In genomic region chr5:35609381-35609780, GRCm38 (mm10) we compare ENCODE assay signal across 8 mouse cellular contexts. TPM values are rescaled to one million over a fixed set of nuclear protein-coding genes. Genes with fewer than 3 reads are reported as not detected.
DNase-seq lines count a peak whose midpoint lies in the region; ATAC-seq and TF ChIP-seq lines count a peak whose summit lies in the region.

No protein-coding gene starts in this region.

- WGBS in forebrain, postnatal 0 days, result 8% methylated on average over 12 of the region's 12 CpGs

- no peak overlapping the region for H3K9ac ChIP-seq in forebrain, postnatal 0 days

- peak; percentile 38 for DNase-seq in ovary, postnatal 36 days (ENCODE audit: low spot score)
- DNase-seq in ovary, postnatal 10 days (ENCODE audit: low spot score), result no peak
- DNase-seq in forebrain, postnatal 0 days, result peak; percentile 43
- peak; percentile 18 for DNase-seq in hindlimb bud, embryonic 11.5 days (ENCODE audit: extremely low spot score, low read depth, low spot score)
- DNase-seq in lung, postnatal 4 days, result peak; percentile 47 to 56
- DNase-seq in yolk sac, embryonic 10.5 days (ENCODE audit: low spot score), result peak; percentile 17

- no peak overlapping the region for H3K4me2 ChIP-seq in forebrain, postnatal 0 days (ENCODE audit: low read depth)

- no peaks in the 10 kb centered on the region for H3K27me3 ChIP-seq in forebrain, postnatal 0 days (ENCODE audit: insufficient read depth, low read length)

- ATAC-seq in forebrain, postnatal 0 days, result peak; percentile 70
- ATAC-seq in frontal cortex, adult (ENCODE audit: low TSS enrichment), result no peak
- no peak for ATAC-seq in megakaryocyte progenitor cell, adult 5-6 weeks (replicated peaks; ENCODE audit: poor library complexity)

- no peak for TF ChIP-seq CTCF in forebrain, postnatal 0 days (IDR thresholded peaks at IDR 0.05; ENCODE audit: low read depth)

- no peak overlapping the region for H3K4me3 ChIP-seq in forebrain, postnatal 0 days (ENCODE audit: low read depth, low read length)

- no peak overlapping the region for H3K27ac ChIP-seq in forebrain, postnatal 0 days (ENCODE audit: low read depth, low read length)

- H3K4me1 ChIP-seq in forebrain, postnatal 0 days (ENCODE audit: insufficient read depth), result peaks cover 3% of the 10 kb centered on the region; the same call in 1 of the 2 replicates

- H3K36me3 ChIP-seq in forebrain, postnatal 0 days (ENCODE audit: insufficient read depth), result peaks cover 18% of the 10 kb centered on the region

- no peaks in the 10 kb centered on the region for H3K9me3 ChIP-seq in forebrain, postnatal 0 days (ENCODE audit: low read length)

RNA-seq across cellular contexts. Expression of gene Acox3, which starts 26.5 kb away (rescaled TPM):
- 18.3 and 32.1 TPM in 2 replicates for total RNA-seq in forebrain, postnatal 0 days (2014; rRNA removed)
- 12.5 and 13.4 TPM in 2 replicates for polyA plus RNA-seq in forebrain, postnatal 0 days (2015; fragmentation: Nextera tagmentation; extraction: Ambion mirVana)
- 19.0 and 24.9 TPM in 2 replicates for total RNA-seq in megakaryocyte progenitor cell, adult 5-6 weeks (2015)
- 26.7 and 29.6 TPM in 2 replicates for total RNA-seq in megakaryocyte progenitor cell, adult 5-6 weeks (2017)

RNA-seq across cellular contexts. Expression of gene Trmt44, which starts 34.5 kb away (rescaled TPM):
- total RNA-seq in forebrain, postnatal 0 days (2014; rRNA removed), result 10.6 and 12.3 TPM in 2 replicates
- polyA plus RNA-seq in forebrain, postnatal 0 days (2015; fragmentation: Nextera tagmentation; extraction: Ambion mirVana), result 2.7 and 3.5 TPM in 2 replicates
- total RNA-seq in megakaryocyte progenitor cell, adult 5-6 weeks (2015), result 6.2 and 8.4 TPM in 2 replicates
- 6.3 and 7.5 TPM in 2 replicates for total RNA-seq in megakaryocyte progenitor cell, adult 5-6 weeks (2017)
